Mouse (Mus musculus) forebrain, embryonic 15.5 days (tissue): Measurements from ENCODE around the gene Gm10715. TPM values are rescaled to one million over a fixed set of nuclear protein-coding genes. Genes with fewer than 3 reads are reported as not detected.
"Not testable (repeated sequence)": the region's sequence is repeated elsewhere in the genome, so short reads cannot be mapped to it uniquely, and the experiment has no call there.

ENCODE experiments used
- ATAC-seq: fragments of 200-750 bp; cut with Nextera tagmentation; replicated peaks from 2 replicates; pipeline ENCODE4 v1.8.0; 2017; ENCODE audit warnings: mild to moderate bottlenecking, moderate TSS enrichment, moderate library complexity
- H3K27ac ChIP-seq: fragments of 300-500 bp; sonication (generic); replicated peaks from 2 replicates; pipeline ENCODE4 v1.5.1; 2015; ENCODE audit warnings: mild to moderate bottlenecking, inconsistent platforms
- H3K27me3 ChIP-seq: fragments of 300-500 bp; sonication (generic); 2 replicates; pipeline ENCODE4 v1.6.1; 2015; ENCODE audit warnings: inconsistent platforms
- H3K36me3 ChIP-seq: fragments of 300-500 bp; sonication (generic); 2 replicates; pipeline ENCODE4 v1.6.1; 2015; ENCODE audit warnings: mild to moderate bottlenecking, inconsistent platforms
- H3K4me1 ChIP-seq: fragments of 300-500 bp; sonication (generic); 2 replicates; pipeline ENCODE4 v1.6.1; 2015; ENCODE audit warnings: inconsistent platforms
- H3K4me2 ChIP-seq: fragments of 300-500 bp; sonication (generic); replicated peaks from 2 replicates; pipeline ENCODE4 v1.6.1; 2015; ENCODE audit warnings: mild to moderate bottlenecking, inconsistent platforms
- H3K4me3 ChIP-seq: fragments of 300-500 bp; sonication (generic); 2 replicates; pipeline ENCODE4 v1.5.1; 2015; ENCODE audit warnings: mild to moderate bottlenecking, inconsistent platforms
- H3K9ac ChIP-seq: fragments of 300-500 bp; sonication (generic); replicated peaks from 2 replicates; pipeline ENCODE4 v1.6.1; 2015; ENCODE audit warnings: mild to moderate bottlenecking, inconsistent platforms
- H3K9me3 ChIP-seq: fragments of 300-500 bp; sonication (generic); 2 replicates; pipeline ENCODE4 v1.6.1; 2016; ENCODE audit warnings: inconsistent platforms
- WGBS: fragments of 180-500 bp; shearing (Covaris S2); methylation state at CpG from one replicate; pipeline ENCODE4 v1.1.7; 2015; ENCODE audit warnings: mixed read lengths; 5-methylcytosine and 5-hydroxymethylcytosine counted together
- polyA plus RNA-seq: library from polyadenylated mRNA; unstranded; fragments of >200 nt; fragmentation: Nextera tagmentation; extraction: Ambion mirVana; gene quantifications from 2 replicates; pipeline ENCODE4 v1.2.1, GENCODE M21; 2015

The Gm10715 gene
- polyA plus RNA-seq, 1 experiment from 2014 or later: not detected

DNA sequence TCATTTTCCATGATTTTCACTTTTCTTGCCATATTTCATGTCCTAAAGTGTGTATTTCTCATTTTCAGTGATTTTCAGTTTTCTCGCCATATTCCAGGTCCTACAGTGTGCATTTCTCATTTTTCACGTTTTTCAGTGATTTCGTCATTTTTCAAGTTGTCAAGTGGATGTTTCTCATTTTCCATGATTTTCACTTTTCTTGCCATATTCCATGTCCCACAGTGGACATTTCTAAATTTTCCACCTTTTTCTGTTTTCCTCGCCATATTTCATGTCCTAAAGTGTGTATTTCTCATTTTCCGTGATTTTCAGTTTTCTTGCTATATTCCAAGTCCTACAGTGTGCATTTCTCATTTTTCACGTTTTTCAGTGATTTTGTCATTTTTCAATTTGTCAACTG, 20.8 kb upstream of the Gm10715 start:
- not testable (repeated sequence) for ATAC-seq

DNA sequence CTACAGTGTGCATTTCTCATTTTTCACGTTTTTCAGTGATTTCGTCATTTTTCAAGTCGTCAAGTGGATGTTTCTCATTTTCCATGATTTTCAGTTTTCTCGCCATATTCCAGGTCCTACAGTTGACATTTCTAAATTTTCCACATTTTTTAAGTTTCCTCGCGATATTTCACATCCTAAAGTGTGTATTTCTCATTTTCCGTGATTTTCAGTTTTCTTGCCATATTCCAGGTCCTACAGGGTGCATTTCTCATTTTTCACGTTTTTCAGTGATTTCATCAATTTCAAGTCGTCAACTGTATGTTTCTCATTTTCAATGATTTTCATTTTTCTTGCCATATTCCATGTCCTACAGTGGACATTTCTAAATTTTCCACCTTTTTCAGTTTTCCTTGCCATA, 19.6 kb upstream of the Gm10715 start, which contains the start of gene Gm10719:
Gene Gm10719, plus strand, starts transcription at position 301 of the 400 bp plus-strand sequence.
- not testable (repeated sequence) for H3K36me3 ChIP-seq, ATAC-seq, H3K9me3 ChIP-seq, H3K27ac ChIP-seq, H3K27me3 ChIP-seq, H3K4me3 ChIP-seq, H3K4me1 ChIP-seq, H3K9ac ChIP-seq, H3K4me2 ChIP-seq
- 66% methylated on average over 2 of the region's 9 CpGs for WGBS

More for the DNA sequence above, 20.8 kb upstream of the Gm10715 start:
- not testable (repeated sequence) for H3K27me3 ChIP-seq, H3K4me3 ChIP-seq, H3K4me1 ChIP-seq, H3K9me3 ChIP-seq, H3K9ac ChIP-seq, H3K4me2 ChIP-seq, H3K27ac ChIP-seq, H3K36me3 ChIP-seq
- WGBS: 72% methylated on average over 6 of the region's 6 CpGs

DNA sequence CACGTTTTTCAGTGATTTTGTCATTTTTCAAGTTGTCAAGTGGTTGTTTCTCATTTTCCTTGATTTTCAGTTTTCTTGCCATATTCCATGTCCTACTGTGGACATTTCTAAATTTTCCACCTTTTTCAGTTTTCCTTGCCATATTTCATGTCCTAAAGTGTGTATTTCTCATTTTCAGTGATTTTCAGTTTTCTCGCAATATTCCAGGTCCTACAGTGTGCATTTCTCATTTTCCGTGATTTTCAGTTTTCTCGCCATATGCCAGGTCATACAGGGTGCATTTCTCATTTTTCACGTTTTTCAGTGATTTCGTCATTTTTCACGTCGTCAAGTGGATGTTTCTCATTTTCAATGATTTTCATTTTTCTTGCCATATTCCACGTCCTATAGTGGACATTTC, 17.7 kb upstream of the Gm10715 start:
- not testable (repeated sequence) for H3K27me3 ChIP-seq, H3K4me2 ChIP-seq, H3K9ac ChIP-seq, H3K27ac ChIP-seq, H3K4me3 ChIP-seq, H3K36me3 ChIP-seq, ATAC-seq, H3K4me1 ChIP-seq, H3K9me3 ChIP-seq
- WGBS: 62% methylated on average over 9 of the region's 9 CpGs

DNA sequence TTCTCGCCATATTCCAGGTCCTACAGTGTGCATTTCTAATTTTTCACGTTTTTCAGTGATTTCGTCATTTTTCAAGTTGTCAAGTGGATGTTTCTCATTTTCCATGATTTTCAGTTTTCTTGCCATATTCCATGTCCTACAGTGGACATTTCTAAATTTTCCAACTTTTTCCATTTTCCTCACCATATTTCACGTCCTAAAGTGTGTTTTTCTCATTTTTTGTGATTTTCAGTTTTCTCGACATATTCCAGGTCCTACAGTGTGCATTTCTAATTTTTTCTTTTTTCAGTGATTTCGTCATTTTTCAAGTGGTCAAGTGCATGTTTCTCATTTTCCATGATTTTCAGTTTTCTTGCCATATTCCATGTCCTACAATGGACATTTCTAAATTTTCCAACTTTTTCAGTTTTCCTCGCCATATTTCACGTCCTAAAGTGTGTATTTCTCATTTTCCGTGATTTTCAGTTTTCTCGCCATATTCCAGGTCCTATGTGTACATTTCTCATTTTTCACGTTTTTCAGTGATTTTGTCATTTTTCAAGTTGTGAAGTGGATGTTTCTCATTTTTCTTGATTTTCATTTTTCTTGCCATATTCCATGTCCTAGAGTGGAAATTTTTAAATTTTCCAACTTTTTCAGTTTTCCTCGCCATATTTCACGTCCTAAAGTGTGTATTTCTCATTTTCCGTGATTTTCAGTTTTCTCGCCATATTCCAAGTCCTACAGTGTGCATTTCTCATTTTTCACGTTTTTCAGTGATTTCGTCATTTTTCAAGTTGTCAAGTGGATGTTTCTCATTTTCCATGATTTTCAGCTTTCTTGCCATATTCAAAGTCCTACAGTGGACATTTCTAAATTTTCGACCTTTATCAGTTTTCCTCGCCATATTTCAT, 16.6 kb upstream of the Gm10715 start:
- WGBS: 78% methylated on average over 17 of the region's 19 CpGs
- ATAC-seq, H3K36me3 ChIP-seq, H3K4me1 ChIP-seq, H3K9ac ChIP-seq, H3K27ac ChIP-seq, H3K4me3 ChIP-seq, H3K4me2 ChIP-seq, H3K27me3 ChIP-seq, H3K9me3 ChIP-seq: not testable (repeated sequence)

DNA sequence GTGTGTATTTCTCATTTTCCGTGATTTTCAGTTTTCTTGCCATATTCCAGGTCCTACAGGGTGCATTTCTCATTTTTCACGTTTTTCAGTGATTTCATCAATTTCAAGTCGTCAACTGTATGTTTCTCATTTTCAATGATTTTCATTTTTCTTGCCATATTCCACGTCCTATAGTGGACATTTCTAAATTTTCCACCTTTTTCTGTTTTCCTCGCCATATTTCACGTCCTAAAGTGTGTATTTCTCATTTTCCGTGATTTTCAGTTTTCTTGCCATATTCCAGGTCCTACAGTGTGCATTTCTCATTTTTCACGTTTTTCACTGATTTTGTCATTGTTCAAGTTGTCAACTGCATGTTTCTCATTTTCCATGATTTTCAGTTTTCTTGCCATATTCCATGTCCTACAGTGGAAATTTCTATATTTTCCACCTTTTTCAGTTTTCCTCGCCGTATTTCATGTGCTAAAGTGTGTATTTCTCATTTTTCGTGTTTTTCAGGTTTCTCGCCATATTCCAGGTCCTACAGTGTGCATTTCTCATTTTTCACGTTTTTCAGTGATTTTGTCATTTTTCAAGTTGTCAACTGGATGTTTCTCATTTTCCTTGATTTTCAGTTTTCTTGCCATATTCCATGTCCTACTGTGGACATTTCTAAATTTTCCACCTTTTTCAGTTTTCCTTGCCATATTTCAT, 14.2 kb upstream of the Gm10715 start:
- H3K9me3 ChIP-seq, H3K4me1 ChIP-seq, H3K4me2 ChIP-seq, ATAC-seq, H3K9ac ChIP-seq, H3K4me3 ChIP-seq, H3K27ac ChIP-seq, H3K36me3 ChIP-seq, H3K27me3 ChIP-seq: not testable (repeated sequence)
- WGBS: 75% methylated on average over 11 of the region's 13 CpGs

DNA sequence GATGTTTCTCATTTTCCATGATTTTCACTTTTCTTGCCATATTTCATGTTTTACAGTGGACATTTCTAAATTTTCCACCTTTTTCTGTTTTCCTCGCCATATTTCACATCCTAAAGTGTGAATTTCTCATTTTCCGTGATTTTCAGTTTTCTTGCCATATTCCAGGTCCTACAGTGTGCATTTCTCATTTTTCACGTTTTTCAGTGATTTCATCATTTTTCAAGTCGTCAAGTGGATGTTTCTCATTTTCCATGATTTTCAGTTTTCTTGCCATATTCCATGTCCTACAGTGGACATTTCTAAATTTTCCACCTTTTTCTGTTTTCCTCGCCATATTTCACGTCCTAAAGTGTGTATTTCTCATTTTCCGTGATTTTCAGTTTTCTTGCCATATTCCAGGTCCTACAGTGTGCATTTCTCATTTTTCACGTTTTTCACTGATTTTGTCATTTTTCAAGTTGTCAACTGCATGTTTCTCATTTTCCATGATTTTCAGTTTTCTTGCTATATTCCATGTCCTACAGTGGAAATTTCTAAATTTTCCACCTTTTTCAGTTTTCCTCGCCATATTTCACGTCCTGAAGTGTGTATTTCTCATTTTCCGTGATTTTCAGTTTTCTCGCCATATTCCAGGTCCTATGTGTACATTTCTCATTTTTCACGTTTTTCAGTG, 13.2 kb upstream of the Gm10715 start, which contains the start of gene Gm10718:
Gene Gm10718, plus strand, starts transcription at position 236 of the 673 bp plus-strand sequence.
- H3K27me3 ChIP-seq, H3K27ac ChIP-seq, H3K4me2 ChIP-seq, H3K4me3 ChIP-seq, ATAC-seq, H3K9ac ChIP-seq, H3K36me3 ChIP-seq, H3K4me1 ChIP-seq, H3K9me3 ChIP-seq: not testable (repeated sequence)
- WGBS: 74% methylated on average over 12 of the region's 13 CpGs

DNA sequence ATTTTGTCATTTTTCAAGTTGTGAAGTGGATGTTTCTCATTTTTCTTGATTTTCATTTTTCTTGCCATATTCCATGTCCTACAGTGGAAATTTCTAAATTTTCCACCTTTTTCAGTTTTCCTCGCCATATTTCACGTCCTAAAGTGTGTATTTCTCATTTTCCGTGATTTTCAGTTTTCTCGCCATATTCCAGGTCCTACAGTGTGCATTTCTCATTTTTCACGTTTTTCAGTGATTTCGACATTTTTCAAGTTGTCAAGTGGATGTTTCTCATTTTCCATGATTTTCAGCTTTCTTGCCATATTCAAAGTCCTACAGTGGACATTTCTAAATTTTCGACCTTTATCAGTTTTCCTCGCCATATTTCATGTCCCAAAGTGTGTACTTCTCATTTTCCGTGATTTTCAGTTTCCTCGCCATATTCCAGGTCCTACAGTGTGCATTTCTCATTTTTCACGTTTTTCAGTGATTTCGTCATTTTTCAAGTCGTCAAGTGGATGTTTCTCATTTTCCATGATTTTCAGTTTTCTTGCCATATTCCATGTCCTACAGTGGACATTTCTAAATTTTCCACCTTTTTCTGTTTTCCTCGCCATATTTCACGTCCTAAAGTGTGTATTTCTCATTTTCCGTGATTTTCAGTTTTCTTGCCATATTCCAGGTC, 12.6 kb upstream of the Gm10715 start:
- H3K9me3 ChIP-seq, H3K4me1 ChIP-seq, ATAC-seq, H3K27me3 ChIP-seq, H3K27ac ChIP-seq, H3K4me3 ChIP-seq, H3K36me3 ChIP-seq, H3K4me2 ChIP-seq, H3K9ac ChIP-seq: not testable (repeated sequence)
- WGBS: 76% methylated on average over 16 of the region's 16 CpGs

DNA sequence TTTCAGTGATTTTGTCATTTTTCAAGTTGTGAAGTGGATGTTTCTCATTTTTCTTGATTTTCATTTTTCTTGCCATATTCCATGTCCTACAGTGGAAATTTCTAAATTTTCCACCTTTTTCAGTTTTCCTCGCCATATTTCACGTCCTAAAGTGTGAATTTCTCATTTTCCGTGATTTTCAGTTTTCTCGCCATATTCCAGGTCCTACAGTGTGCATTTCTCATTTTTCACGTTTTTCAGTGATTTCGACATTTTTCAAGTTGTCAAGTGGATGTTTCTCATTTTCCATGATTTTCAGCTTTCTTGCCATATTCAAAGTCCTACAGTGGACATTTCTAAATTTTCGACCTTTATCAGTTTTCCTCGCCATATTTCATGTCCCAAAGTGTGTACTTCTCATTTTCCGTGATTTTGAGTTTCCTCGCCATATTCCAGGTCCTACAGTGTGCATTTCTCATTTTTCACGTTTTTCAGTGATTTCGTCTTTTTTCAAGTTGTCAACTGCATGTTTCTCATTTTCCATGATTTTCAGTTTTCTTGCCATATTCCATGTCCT, 11.7 kb upstream of the Gm10715 start, which contains the start of gene Gm10717:
Gene Gm10717, plus strand, starts transcription at position 506 of the 556 bp plus-strand sequence.
- H3K4me3 ChIP-seq, H3K4me2 ChIP-seq, H3K36me3 ChIP-seq, H3K27ac ChIP-seq, H3K27me3 ChIP-seq, H3K9ac ChIP-seq, ATAC-seq, H3K4me1 ChIP-seq: not testable (repeated sequence)
- H3K9me3 ChIP-seq: peaks cover 12% of the 10 kb centered on the region
- WGBS: 71% methylated on average over 12 of the region's 12 CpGs

DNA sequence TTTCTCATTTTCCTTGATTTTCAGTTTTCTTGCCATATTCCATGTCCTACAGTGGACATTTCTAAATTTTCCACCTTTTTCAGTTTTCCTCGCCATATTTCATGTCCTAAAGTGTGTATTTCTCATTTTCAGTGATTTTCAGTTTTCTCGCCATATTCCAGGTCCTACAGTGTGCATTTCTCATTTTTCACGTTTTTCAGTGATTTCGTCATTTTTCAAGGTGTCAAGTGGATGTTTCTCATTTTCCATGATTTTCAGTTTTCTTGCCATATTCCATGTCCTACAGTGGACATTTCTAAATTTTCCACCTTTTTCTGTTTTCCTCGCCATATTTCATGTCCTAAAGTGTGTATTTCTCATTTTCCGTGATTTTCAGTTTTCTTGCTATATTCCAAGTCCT, 11.0 kb upstream of the Gm10715 start:
- not testable (repeated sequence) for H3K4me3 ChIP-seq, H3K36me3 ChIP-seq, H3K27ac ChIP-seq, H3K27me3 ChIP-seq, H3K4me1 ChIP-seq, H3K9ac ChIP-seq, H3K9me3 ChIP-seq, H3K4me2 ChIP-seq, ATAC-seq
- WGBS: 74% methylated on average over 6 of the region's 6 CpGs

DNA sequence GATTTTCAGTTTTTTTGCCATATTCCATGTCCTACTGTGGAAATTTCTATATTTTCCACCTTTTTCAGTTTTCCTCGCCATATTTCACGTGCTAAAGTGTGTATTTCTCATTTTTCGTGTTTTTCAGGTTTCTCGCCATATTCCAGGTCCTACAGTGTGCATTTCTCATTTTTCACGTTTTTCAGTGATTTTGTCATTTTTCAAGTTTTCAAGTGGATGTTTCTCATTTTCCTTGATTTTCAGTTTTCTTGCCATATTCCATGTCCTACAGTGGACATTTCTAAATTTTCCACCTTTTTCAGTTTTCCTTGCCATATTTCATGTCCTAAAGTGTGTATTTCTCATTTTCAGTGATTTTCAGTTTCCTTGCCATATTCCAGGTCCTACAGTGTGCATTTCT, 10.5 kb upstream of the Gm10715 start:
- not testable (repeated sequence) for H3K4me1 ChIP-seq, ATAC-seq, H3K36me3 ChIP-seq, H3K4me3 ChIP-seq, H3K9me3 ChIP-seq, H3K27me3 ChIP-seq, H3K27ac ChIP-seq, H3K9ac ChIP-seq, H3K4me2 ChIP-seq
- 73% methylated on average over 5 of the region's 5 CpGs for WGBS

DNA sequence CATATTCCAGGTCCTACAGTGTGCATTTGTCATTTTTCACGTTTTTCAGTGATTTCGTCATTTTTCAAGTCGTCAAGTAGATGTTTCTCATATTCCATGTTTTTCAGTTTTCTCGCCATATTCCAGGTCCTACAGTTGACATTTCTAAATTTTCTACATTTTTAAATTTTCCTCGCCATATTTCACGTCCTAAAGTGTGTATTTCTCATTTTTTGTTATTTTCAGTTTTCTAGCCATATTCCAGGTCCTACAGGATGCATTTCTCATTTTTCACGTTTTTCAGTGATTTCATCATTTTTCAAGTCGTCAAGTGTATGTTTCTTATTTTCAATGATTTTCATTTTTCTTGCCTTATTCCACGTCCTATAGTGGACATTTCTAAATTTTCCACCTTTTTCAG, 9.9 kb upstream of the Gm10715 start:
- 64% methylated on average over 9 of the region's 9 CpGs for WGBS
- not testable (repeated sequence) for H3K4me1 ChIP-seq, H3K36me3 ChIP-seq, H3K27me3 ChIP-seq, ATAC-seq, H3K27ac ChIP-seq, H3K9me3 ChIP-seq, H3K4me2 ChIP-seq, H3K9ac ChIP-seq, H3K4me3 ChIP-seq
